10 mouse cellular contexts compared by ENCODE assay signal in genomic region chr8:26273415-26273760, GRCm38 (mm10).
A peak's percentile ranks its signal among the peaks of the same experiment; 100 is the strongest.
DNase-seq lines count a peak whose midpoint lies in the region; ATAC-seq and TF ChIP-seq lines count a peak whose summit lies in the region.
"Had no signal": no experiment of that assay in that cellular context is flagged by ENCODE, and none has a peak within 500 bp of the region (broad histone marks: within the 10 kb centered on the region; RNA-seq: fewer than 3 reads in every experiment).

No protein-coding gene starts in this region.

- TF ChIP-seq POLR2A in brain, embryonic 14.5 days (IDR thresholded peaks at IDR 0.05; ENCODE audit: borderline replicate concordance, extremely low read depth, insufficient read depth, insufficient read length, poor library complexity, severe bottlenecking): no peak

- no peaks in the 10 kb centered on the region for H3K27me3 ChIP-seq in embryonic facial prominence, embryonic 11.5 days (ENCODE audit: control insufficient read depth, insufficient read depth, low read length)
- H3K27me3 ChIP-seq in hindbrain, embryonic 10.5 days (ENCODE audit: insufficient read depth, poor library complexity, severe bottlenecking): peaks cover 16% of the 10 kb centered on the region; the same call in 1 of the 2 replicates
- H3K27me3 ChIP-seq in midbrain, embryonic 12.5 days: peaks cover 12% of the 10 kb centered on the region

- H3K4me2 ChIP-seq in embryonic facial prominence, embryonic 11.5 days (ENCODE audit: low read depth, low read length): no peak overlapping the region
- H3K4me2 ChIP-seq in midbrain, embryonic 12.5 days (replicated peaks): peak overlapping the region; percentile 41

- no peak overlapping the region for H3K9ac ChIP-seq in embryonic facial prominence, embryonic 11.5 days (replicated peaks; ENCODE audit: low read length)
- 0 out of 2 replicates have a peak overlapping the region, but pooled peaks have one; percentile 15 for H3K9ac ChIP-seq in midbrain, embryonic 12.5 days (replicated peaks)

- H3K4me3 ChIP-seq in embryonic facial prominence, embryonic 11.5 days (ENCODE audit: low read depth, low read length): no peak overlapping the region
- H3K4me3 ChIP-seq in hindbrain, embryonic 10.5 days: peak overlapping the region; percentile 31
- H3K4me3 ChIP-seq in midbrain, embryonic 12.5 days: 0 out of 2 replicates have a peak overlapping the region, but pooled peaks have one; percentile 10

- no peak overlapping the region; the same call in 1 of the 2 replicates for H3K27ac ChIP-seq in embryonic facial prominence, embryonic 11.5 days (replicated peaks; ENCODE audit: low read depth, low read length)
- peak overlapping the region; percentile 63 for H3K27ac ChIP-seq in hindbrain, embryonic 10.5 days
- H3K27ac ChIP-seq in midbrain, embryonic 12.5 days (replicated peaks): peak overlapping the region; percentile 46; the same call in 1 of the 2 replicates

- H3K36me3 ChIP-seq in embryonic facial prominence, embryonic 11.5 days (replicated peaks; ENCODE audit: control insufficient read depth, insufficient read depth, low read depth, low read length): no peaks in the 10 kb centered on the region
- H3K36me3 ChIP-seq in hindbrain, embryonic 10.5 days: no peaks in the 10 kb centered on the region
- H3K36me3 ChIP-seq in midbrain, embryonic 12.5 days: no peaks in the 10 kb centered on the region

- peak; percentile 87 for DNase-seq in brain, embryonic 14.5 days (ENCODE audit: low read depth)
- DNase-seq in embryonic facial prominence, embryonic 11.5 days (ENCODE audit: low spot score): peak; percentile 69
- DNase-seq in hindbrain, embryonic 10.5 days (ENCODE audit: low spot score): peak; percentile 78
- DNase-seq in adrenal gland, adult 8-10 months: no peak
- no peak for DNase-seq in cerebellum, adult 11-12 months
- DNase-seq in natural killer cell, adult 2 months (ENCODE audit: low spot score in 2 of 2): no peak
- no peak for DNase-seq in cerebellum, postnatal 25 days
- DNase-seq: lung, postnatal 10 days; spleen, adult 18-20 months had no signal

- no peaks in the 10 kb centered on the region for H3K9me3 ChIP-seq in embryonic facial prominence, embryonic 11.5 days (replicated peaks; ENCODE audit: control insufficient read depth, low read length)
- H3K9me3 ChIP-seq in hindbrain, embryonic 10.5 days: no peaks in the 10 kb centered on the region
- H3K9me3 ChIP-seq in midbrain, embryonic 12.5 days: no peaks in the 10 kb centered on the region

- ATAC-seq in embryonic facial prominence, embryonic 11.5 days (replicated peaks; ENCODE audit: insufficient number of reproducible peaks, low FRiP score, low TSS enrichment, low read depth): peak; percentile 74; the same call in 1 of the 2 replicates
- peak; percentile 57 for ATAC-seq in midbrain, embryonic 12.5 days (ENCODE audit: low FRiP score, low read depth)

- no peak for TF ChIP-seq CTCF in brain, embryonic 14.5 days (IDR thresholded peaks at IDR 0.05; ENCODE audit: borderline replicate concordance, extremely low read depth, insufficient read depth, insufficient read length)

- WGBS in embryonic facial prominence, embryonic 11.5 days: 1% methylated on average over 12 of the region's 12 CpGs
- WGBS in hindbrain, embryonic 10.5 days: under 1% methylated on average over 12 of the region's 12 CpGs
- 0% methylated on average over 12 of the region's 12 CpGs for WGBS in midbrain, embryonic 12.5 days

- peaks cover 7% of the 10 kb centered on the region; the same call in 1 of the 2 replicates for H3K4me1 ChIP-seq in embryonic facial prominence, embryonic 11.5 days (ENCODE audit: control insufficient read depth, insufficient read depth, low read length)
- peaks cover 43% of the 10 kb centered on the region for H3K4me1 ChIP-seq in hindbrain, embryonic 10.5 days (replicated peaks)
- H3K4me1 ChIP-seq in midbrain, embryonic 12.5 days: peaks cover 26% of the 10 kb centered on the region

Comparison
In these comparisons a context has a peak if more than half of its experiments do, and no peak if none do; other contexts are left out.
1. DNase-seq: peak in brain, embryonic 14.5 days (single experiment), embryonic facial prominence, embryonic 11.5 days (single experiment) and hindbrain, embryonic 10.5 days (single experiment); none in adrenal gland, adult 8-10 months (single experiment), cerebellum, adult 11-12 months (single experiment), natural killer cell, adult 2 months (0 of 2) and cerebellum, postnatal 25 days (0 of 2).